Mouse (Mus musculus): ENCODE results near the gene Cnnm2.

DNA sequence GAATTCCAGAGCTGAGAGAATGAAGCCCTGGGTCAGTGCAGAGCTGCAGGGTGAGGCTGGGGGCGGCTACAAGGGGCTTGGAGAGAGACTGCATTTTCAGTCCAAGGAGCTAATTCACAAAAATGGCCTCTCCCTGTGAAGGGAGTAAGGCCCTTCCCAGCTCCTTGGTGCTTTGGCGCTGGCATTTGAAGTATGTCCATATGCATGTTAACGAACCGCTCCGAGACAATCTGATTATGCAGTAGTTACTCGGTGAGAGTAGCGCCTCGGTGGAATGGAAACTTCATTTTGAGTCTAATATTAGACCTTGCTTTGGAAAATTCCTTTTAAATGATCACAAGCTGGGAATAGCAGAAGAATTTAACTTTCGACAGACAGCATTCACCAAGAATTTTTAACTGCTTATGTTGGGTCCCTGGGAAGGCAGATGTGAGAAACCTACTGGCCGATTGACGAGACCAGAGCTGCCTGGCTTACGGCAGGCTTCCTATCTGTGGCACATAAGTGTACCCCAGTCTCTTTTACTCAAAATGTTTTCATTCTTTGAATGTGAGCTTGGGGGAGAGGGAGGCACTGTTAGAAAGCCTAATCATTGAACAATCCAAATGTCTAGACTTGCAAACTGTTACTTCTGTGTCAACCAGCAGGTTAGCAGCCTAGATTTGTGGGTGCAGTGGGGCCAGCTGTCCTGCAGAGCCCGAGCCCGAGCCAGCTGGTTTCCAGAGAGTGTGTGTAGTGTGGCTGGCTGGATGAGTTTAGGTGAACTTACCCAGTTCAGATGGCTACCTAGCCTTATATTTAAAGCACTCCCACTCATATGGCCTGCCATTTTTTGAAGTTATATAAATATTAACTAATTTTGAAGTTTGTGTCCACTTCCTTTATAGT, 87.2 kb downstream of the Cnnm2 start:
- no peak for TF ChIP-seq GATA1 (IDR thresholded peaks at IDR 0.05; ENCODE audit: borderline replicate concordance, low read length)
- TF ChIP-seq FLI1 (IDR thresholded peaks at IDR 0.05; ENCODE audit: low read length) = no peak
